Mouse (Mus musculus) brain, embryonic 18.5 days (tissue): ENCODE measurements around the gene Dgkq.
A peak's percentile ranks its signal among the peaks of the same experiment; 100 is the strongest.
"Not testable (repeated sequence)": the region's sequence is repeated elsewhere in the genome, so short reads cannot be mapped to it uniquely, and the experiment has no call there.

Experiments
- DNase-seq: peaks from one replicate; pipeline ENCODE4 v3.0.0-alpha.2; 2012; ENCODE audit warnings: low read depth, low spot score

The Dgkq gene

DNA sequence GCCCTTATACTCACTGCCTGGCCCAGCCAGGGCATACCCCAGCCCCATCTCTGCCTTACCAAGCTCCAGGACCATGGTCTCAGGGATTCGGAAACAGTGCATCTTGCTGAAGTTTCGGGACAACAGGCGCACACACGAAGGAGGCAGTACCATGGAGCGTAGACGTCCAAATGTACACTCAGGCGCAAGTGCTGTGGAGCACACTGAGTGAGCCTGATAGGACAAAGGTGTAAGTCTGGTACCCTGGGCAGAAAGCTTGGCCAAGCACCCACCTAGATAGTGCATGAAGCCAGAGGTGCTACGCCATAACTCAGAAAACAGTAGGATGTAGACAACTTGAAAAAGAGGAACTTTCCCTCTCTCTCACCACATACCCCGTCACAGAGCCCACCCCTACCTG is 14.1 kb downstream of the Dgkq start:
- no peak for DNase-seq

DNA sequence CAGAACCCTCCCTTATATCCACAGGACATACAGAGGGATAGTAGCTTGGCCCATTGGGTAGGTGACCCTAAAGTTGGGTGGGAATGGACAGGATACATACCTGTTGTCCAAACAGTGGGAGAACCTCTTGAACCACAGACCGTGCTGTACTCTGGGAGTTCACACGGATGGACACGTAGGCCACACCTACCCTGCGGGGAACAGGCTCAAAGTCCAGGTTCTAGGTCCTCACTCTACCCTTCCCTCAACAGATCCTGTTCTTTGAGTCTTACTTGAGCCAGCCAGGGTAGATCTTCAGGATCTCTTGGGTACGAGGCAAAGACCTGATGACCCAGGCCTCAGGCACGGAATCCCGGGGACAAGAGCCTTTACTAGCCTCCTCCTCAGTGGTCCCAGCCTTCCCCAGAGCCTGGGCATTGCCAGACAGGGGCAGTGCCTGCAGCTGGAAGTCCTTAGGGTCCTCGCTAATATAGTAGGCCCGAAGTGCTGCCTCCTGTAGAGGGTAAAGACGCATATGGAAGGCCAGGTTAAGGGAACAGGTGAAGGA is 15.0 kb downstream of the Dgkq start:
- DNase-seq, result no peak

DNA sequence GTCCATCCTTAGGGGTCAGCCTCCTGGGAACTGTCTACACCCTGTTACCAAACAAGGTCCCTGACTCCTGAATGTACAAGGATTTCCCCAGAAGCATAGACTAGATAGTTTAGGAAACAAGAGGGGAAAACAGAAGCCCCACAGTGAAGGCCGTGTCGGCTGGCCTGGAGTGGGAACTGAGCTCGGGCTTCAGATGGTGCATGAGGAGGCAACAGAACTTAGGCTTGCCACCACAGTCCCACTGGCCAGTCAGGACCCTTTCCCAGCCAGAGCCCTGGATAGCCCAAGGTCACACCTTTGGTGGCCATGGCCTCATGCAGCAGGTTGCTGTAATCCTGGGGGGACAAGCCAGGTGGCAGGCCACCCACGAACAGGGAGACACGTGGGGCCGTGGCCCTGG is 16.1 kb downstream of the Dgkq start:
- no peak for DNase-seq

DNA sequence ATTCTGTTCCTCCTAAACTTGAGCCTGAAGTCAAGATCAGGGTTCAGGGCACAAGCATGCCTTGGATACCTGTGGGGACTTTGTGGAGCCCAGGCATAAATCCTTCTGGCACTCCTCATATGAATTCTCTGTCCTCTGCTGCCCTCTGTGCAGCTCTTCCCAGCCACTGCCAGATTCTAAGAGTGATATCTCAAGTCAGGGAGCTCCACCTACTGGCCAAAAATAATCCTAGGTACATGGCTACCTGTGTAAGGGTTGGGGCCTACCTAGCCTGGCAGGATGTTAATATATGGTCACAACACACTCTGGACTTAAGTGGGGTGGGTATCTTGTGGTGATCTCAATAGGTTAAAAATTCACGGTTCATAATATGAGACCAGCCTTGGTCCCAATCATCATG is 17.6 kb downstream of the Dgkq start:
- no peak for DNase-seq

DNA sequence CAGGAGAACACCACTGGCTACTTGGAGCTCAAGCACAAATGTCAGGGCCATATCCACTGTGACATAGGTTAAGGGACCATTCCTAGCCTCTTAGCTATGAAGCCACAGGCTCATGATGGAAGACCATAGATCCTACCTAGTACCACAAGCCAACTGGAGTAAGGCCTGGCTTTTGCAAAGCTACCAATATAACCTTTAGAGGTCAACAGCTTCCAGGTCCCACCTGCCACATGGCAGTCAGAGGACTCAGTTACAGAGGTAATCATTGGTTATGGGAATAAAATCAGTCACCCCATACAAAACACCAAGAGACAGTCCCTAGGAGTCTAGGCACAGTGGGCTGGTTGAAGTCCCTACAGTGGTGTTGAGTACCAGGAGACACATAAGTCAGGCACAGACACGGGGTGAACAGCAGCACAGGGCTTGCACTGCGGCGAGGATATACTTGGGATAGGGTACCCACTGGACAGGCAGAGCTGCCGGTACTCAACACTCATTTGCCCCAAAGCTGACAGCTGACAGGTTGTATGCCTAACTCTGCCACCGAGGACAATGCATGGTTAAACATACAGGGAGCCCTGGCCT is 18.2 kb downstream of the Dgkq start:
- DNase-seq, result no peak

DNA sequence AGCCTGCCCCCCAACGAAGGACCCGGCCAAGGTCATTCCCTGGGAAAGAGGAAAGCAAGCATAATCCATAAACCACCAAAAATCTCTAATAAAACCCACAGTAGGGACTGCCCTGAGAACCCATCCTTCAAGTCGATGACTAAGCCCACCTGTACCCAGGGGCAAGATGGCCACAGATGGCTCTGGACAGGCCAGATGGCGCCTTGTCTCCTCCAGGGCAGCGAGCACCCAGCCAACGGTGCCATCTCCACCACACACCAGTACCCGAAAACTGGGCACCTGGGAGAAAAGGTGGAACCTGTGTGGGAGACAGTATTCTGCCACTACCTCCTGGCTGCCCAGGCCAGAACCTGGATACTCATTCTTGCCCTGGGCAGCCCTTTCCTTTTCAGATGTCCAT is 19.1 kb downstream of the Dgkq start:
- DNase-seq, result no peak

DNA sequence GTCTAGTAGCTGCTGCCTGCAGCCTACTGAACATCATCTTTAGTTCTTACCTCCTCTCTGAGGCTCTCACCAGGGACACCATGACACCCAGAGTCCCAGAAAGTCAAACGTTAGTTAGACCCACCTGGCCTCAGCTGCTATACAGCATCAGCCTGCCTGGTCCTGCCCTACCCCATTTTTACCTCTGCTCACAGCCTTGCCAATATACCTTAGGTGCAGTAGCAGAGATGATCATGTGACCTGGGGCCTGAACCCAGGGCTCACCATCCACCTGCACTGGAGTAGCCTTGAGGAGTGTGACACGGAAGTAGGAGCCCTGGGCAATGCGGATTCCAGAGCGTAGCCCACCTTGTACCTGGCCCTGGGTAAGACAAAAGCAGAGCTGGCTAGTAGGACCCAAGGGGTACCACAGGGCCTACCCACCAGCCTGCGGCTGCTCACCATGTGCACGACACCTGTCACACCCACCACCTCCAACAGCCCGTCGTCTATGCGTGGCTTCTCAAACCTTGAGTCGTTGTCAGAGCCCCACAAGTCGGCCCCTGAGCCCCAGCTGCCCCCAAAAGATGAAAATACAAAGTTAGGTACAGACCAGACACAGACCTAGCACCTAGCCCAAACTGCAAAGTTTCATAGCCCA is 20.4 kb downstream of the Dgkq start:
- DNase-seq, result no peak

DNA sequence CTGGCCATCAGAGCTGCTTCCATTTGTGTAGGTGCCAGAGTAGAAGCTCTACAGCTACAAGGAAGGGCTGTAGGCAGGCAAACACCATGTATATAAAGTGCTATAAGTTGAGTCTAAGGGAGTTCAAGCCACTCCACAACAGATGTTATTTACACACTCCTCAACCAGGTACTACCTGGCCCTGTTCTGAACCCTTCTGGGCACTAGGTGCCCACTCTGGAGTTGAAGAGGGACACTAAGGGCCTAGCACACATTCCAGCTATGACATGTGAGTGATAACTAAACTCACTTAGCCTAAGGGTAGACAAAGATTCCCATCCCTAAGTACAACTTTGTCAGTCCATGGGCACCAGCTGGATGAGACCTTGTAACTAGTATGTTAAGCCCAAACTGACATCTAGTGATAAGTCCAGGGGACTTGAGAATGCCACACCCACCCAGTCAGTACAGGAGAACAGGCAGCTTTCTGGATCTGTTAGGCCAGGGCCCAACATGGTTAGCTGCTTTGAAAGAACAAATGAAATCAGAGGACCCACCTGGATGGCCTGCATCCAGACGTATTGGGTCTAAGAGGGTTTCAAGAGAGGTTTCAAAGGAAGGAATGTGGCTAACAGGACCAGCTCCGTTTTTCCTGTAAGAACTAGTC is 21.5 kb downstream of the Dgkq start:
- no peak for DNase-seq

DNA sequence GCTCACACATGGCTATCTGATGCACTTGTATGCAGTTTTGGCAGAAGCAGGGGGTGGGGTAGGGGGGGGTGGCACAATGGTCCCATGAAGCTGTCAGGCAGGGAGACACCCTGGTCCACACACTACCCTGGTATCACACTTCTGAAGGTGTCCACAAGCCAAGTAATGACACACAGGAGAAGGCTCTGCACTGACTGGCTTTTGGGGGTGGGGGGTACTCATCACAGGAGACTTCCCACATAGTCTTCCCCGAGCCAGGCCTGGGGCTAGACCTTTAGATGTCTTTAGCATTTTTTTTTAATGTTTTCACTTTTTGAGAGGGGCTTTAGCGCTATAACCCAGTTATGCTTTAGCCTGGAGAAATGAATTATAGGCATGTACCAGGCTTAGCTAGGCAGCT is 22.2 kb downstream of the Dgkq start:
- DNase-seq, result no peak

DNA sequence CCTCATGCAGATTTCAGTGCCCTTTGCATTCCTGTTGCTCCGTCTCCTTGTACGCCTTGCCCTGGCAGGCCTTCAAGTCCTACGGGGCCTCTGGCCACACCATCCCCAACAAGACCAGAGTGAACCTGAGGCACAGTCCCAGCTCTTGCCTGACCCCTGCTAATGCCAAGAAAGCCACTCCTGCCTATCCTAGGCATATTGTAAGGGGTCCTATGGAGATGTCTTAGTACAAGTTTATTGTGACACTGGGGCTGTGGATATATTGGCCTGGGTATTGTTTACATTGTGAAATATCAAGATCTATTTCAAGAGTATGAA is 23.2 kb downstream of the Dgkq start:
- DNase-seq, result no peak

DNA sequence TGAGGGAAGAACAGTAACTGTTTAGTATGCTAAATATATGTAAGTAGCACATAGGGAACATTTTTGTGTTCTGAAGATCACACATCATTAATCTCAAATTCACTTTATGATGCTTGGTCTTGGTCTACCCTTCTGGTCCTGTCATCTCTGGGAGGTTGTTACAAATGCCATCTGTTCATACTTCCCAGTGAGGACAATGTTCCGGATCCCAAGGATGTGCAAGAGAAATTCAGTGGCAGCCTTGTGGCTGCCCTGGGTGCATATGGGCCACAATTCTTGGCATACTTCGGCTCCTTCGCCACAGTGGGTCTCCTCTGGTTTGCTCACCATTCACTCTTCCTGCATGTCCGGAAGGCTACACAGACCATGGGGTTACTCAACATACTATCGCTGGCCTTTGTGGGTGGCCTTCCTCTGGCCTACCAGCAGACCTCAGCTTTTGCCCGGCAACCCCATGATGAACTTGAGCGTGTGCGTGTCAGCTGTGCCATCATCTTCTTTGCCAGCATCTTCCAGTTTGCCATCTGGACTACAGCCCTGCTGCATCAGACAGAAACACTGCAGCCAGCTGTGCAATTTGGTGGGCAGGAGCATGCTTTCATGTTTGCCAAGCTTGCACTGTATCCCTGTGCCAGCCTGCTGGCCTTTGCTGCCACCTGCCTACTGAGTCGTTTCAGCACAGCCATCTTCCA is 23.7 kb downstream of the Dgkq start:
- no peak for DNase-seq

DNA sequence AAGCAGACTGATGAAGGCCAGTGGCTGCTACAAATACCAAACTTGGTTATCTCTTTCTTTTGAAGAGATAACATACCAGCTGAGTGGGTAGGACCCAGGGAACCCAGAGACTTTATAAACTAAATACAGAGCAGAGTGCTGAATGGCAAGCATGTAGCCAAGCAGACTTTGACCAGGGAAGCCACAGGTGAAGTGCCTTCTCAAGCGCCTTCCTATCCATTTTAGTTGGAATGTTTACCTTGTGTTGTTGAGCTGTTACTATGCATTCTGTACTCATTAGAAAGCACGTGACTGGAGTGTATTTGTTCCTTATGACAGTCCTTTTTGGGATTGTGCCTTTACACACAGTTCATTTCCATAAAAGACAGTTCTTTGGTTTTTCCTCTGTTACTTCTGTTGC is 25.8 kb downstream of the Dgkq start:
- no peak for DNase-seq

DNA sequence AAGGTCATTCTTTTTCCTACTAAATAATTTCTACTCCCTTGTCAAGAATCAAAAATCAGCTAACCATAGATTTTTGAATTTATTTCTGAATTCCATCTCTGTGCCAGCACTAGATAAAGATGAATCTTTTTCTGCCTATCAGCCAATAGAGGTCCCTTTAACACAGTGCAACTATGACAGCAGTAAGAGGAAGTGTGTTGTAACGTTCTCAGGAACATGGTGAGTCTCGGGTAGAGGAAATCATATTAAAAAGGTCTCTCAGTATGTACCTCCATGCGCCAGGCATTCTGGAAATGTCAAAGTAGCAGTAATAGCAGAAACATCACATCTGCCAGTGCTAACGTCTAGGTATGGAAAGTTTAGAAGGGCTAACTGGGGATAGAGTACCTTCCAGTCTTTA is 33.3 kb downstream of the Dgkq start:
- DNase-seq, result no peak

DNA sequence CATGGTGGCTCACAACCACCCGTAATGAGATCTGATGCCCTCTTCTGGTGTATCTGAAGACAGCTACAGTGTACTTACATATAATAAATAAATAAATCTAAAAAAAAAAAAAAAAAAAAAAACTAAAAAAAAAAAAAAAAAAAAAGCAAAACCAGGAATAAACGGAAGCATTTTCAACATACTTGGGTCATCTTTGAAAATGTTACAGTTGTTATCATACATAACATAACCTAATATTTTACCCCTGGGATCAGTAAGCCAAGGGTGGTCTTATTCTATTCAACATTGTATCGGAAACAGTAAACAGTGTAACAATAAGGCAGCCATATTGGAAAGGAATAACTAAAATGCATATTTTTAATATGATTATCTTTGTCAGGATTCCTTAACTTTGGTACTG is 35.4 kb downstream of the Dgkq start:
- not testable (repeated sequence) for DNase-seq

DNA sequence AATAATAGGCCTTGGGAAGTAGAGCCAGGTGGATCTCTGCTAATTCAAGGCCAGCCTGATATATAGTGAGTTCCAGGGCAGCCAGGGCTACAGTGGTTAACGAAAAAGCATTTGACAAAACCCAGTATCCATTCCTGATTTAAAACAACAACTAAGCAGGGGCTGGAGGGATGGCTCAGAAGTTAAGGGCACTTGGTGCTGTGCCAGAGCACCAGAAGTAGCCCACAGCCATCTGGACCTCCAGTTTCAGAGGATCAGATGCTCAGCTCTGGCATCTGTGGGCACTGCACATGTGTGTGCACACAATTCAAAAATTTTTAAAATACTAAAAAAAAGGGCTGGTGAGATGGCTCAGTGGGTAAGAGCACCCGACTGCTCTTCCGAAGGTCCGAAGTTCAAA is 35.8 kb downstream of the Dgkq start:
- DNase-seq, result no peak

DNA sequence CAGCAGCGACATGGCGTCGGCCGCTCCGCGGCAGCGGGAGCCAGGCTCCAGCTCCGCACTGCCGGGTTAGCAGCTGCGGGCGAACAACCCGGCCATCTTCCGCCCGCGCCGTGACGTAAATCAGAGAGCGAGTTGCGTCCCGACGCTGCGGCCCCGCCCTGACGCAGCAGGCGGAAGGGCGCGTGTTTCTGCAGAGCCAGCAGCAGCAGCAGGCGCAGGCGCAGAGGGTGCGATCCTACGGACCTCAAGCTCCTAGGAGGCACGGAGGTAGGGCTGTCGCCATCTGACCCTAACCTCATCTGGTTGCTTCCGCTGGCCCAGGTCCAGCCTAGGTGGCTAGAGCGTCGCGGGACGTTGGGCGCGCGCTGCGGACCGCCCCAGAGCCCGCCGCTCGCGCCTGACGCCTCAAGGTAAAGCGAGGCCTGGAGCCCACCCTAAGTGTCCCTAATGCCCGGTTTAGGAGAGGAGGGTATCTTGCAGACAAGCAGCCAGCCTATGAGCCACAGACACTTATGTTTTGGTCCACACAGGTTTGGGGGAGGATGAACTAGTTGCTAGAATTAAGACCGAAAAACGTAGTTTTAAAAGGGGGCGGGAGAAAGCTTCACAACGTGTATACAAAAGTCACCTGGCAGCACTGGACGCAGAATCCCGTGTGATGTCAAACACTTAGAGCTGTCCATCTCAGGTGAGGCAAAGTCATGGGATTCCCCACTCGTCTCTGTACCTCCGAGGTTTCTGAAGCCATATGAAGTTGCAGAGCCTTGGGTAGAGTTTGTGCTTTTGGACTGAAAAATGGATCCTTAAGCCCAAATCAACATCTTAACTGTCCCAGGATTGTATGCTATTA is 39.6 kb downstream of the Dgkq start, which contains the start of the genes Gak and Tmem175:
Gene Gak, minus strand, starts transcription at position 122 of the 850 bp plus-strand sequence.
Gene Tmem175, plus strand, starts transcription at position 137 of the 850 bp plus-strand sequence.
- peak; percentile 88 for DNase-seq

DNA sequence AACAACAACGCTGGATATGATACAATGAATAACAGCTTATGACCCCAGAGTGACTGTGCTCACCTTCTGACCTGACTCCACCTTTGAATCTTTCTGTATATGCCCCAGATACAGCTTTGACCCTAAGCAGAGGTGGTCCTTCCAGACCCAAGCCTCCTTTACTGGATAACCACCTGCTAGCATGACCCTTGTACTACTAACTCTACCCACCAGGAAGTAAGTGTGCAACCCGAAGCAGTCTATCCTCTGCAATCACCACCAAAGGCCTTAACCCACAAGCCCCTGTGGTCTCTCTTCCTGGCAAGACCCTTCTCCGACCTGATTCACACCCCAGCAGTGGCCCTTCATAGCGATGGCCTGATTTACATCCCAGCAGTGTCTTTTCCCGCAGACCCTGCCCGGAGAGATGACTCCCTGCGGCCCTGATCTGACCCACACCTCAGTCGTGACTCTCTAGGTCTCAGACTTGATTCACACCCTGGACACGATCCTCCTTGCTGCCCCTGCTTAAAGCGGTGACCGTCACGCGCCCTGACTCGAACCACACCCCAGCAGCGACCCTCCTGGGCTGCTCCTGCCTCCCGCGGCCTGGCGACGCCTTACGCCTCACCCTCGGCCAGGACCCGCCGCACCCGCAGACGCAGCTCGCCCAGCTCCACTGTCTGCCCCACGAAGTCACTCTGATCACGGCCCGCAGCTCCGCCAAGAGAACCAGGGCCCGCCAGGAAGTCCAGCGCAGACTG is 40.4 kb downstream of the Dgkq start:
- DNase-seq, result no peak

DNA sequence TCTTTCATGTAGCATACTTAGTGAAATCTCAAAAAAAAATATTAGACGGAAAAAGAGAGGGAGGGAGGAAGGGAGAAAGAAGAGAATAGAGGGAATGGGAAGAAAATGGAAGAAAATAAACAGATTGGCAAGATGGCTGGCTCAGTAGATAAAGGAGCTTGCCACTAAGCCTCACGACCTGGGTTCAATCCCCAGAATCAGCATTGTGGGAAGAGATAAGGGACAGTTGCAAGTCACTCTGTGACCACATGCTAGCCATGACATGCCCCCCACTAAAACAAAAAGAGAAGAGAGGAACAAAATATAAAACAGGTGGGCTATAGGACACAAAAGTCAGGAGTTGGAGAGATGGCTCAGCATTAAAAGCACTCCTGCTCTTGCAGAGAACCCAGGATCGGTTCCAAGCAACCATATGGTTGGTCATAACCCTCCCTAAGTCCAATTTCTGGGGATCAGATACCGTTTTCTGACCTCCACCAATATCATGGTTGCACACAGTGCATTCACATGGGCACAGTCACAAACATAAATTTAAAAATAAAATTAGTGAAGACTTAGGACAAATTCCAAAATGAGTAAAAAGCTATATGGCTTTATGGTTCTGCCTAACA is 43.3 kb downstream of the Dgkq start:
- no peak for DNase-seq

DNA sequence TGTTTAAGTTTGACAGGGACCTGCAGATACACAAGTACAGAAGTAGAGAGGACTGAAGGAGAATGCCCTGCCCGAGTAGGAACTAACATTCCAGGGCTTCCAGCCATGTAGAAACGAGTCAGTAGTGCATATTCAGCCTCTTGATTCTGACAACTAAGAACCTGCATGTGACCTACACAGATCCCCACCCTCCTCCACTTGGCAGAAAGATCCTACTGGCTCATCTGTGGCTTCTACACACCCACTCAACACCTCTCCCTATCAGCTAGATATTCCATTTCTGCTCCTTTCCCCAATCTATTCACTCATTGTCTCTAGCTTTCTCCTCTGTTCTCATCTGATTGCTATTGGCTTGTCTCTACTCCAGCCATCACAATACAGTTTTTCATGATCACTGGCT is 47.6 kb downstream of the Dgkq start:
- no peak for DNase-seq

DNA sequence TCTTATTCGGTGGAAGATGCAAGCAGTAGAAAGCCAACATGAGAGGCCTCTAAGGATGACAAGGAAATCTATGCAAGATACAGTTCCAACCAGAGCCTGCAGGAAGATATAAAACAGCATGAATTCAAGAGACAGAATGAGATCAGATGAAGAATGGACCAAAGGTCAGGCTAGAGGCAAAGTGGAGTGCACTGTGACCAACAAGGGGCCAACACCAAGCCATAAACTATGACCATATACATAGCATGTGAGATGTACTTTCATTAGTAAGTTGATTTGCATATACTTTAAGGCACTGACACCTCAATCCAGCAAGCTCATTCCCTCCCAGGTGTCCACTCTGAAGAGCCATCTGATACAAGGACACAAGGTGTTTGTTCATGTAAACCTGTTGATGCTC is 59.0 kb downstream of the Dgkq start:
- DNase-seq, result no peak
